Mouse (Mus musculus): ENCODE data around the gene Slc51a.

Gene Slc51a

GRCm38 (mm10) chr16:32427506-32427905 lies 60.2 kb downstream of the Slc51a start:
- DNase-seq: no peak

Measured in lung, postnatal 36 days (tissue).